Mouse (Mus musculus): ENCODE results near the gene Disp1.

DNA sequence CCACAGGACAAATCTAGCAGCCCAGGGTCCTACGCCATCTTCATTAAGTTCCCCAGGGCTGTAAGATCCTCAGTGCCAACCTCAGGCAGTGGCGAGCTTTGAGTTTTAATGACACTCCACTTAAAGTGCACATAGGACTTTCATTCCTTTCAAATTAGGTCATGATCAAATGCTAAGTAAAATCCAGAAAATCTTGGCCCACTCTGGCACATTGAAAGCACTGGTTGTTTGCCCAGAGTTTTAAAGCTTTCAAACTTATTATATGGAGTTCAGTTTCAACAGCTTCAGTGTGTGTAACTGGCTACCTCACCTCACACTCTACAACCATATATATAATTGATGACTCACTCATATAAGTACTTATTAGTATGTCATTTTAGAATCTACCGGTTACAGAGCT lies 87.9 kb downstream of the Disp1 start:
- TF ChIP-seq CTCF (IDR thresholded peaks at IDR 0.05; ENCODE audit: low read depth, low read length) (no peak), POLR2A (IDR thresholded peaks at IDR 0.05; ENCODE audit: extremely low read depth, insufficient read depth, low read length) (no peak)
